Mouse (Mus musculus): Measurements from ENCODE around the gene Scnn1b. TPM values are rescaled to one million over a fixed set of nuclear protein-coding genes. Genes with fewer than 3 reads are reported as not detected.

The Scnn1b gene
- polyA plus RNA-seq, 1 experiment from 2014 or later = 0.30 TPM

GRCm38 (mm10) chr7:121946196-121946595, 81.4 kb downstream of the Scnn1b start:
- H3K27me3 ChIP-seq (replicated peaks) = no peaks in the 10 kb centered on the region
- H3K27ac ChIP-seq = no peak overlapping the region
- WGBS = 85% methylated on average over 5 of the region's 5 CpGs
- no peak overlapping the region for H3K4me2 ChIP-seq (replicated peaks)
- H3K9me3 ChIP-seq = no peaks in the 10 kb centered on the region
- no peak overlapping the region for H3K4me3 ChIP-seq (replicated peaks)
- ATAC-seq = no peak
- 0 out of 2 replicates have a peak, but pooled peaks cover 5% of the 10 kb centered on the region for H3K36me3 ChIP-seq
- no peaks in the 10 kb centered on the region for H3K4me1 ChIP-seq (replicated peaks)
- H3K9ac ChIP-seq = no peak overlapping the region

GRCm38 (mm10) chr7:121947513-121947912, 82.7 kb downstream of the Scnn1b start:
- Histone ChIP-seq H3K4me3 (replicated peaks) (no peak overlapping the region), H3K4me2 (replicated peaks) (no peak overlapping the region), H3K27me3 (replicated peaks) (no peaks in the 10 kb centered on the region), H3K9ac (no peak overlapping the region), H3K9me3 (no peaks in the 10 kb centered on the region), H3K27ac (no peak overlapping the region), H3K4me1 (replicated peaks) (no peaks in the 10 kb centered on the region), H3K36me3 (0 out of 2 replicates have a peak, but pooled peaks cover 6% of the 10 kb centered on the region)
- no peak for ATAC-seq
- 63% methylated on average over 4 of the region's 4 CpGs for WGBS

- H3K9me3 ChIP-seq = no peaks in the 10 kb centered on the region
- peak; percentile 23; the same call in 1 of the 2 replicates for ATAC-seq
- WGBS = 74% methylated on average over 11 of the region's 11 CpGs
Measured at GRCm38 (mm10) chr7:121954891-121955669, 90.2 kb downstream of the Scnn1b start.

GRCm38 (mm10) chr7:121955802-121956201, 91.0 kb downstream of the Scnn1b start:
- Histone ChIP-seq H3K36me3 (0 out of 2 replicates have a peak, but pooled peaks cover 2% of the 10 kb centered on the region), H3K9me3 (no peaks in the 10 kb centered on the region), H3K27ac (no peak overlapping the region), H3K9ac (no peak overlapping the region), H3K4me2 (replicated peaks) (peak overlapping the region; percentile 24; the same call in 1 of the 2 replicates), H3K4me1 (replicated peaks) (0 out of 2 replicates have a peak, but pooled peaks cover 2% of the 10 kb centered on the region), H3K27me3 (replicated peaks) (no peaks in the 10 kb centered on the region), H3K4me3 (replicated peaks) (no peak overlapping the region)
- peak; percentile 41; the same call in 1 of the 2 replicates for ATAC-seq
- 34% methylated on average over 12 of the region's 12 CpGs for WGBS

More at GRCm38 (mm10) chr7:121954891-121955669, 90.2 kb downstream of the Scnn1b start:
- Histone ChIP-seq H3K9ac (no peak overlapping the region), H3K4me1 (replicated peaks) (0 out of 2 replicates have a peak, but pooled peaks cover 2% of the 10 kb centered on the region), H3K27me3 (replicated peaks) (no peaks in the 10 kb centered on the region), H3K36me3 (0 out of 2 replicates have a peak, but pooled peaks cover 2% of the 10 kb centered on the region), H3K27ac (no peak overlapping the region), H3K4me2 (replicated peaks) (no peak overlapping the region), H3K4me3 (replicated peaks) (no peak overlapping the region)

- no peaks in the 10 kb centered on the region for H3K9me3 ChIP-seq
- no peak for ATAC-seq
- H3K27me3 ChIP-seq (replicated peaks) = no peaks in the 10 kb centered on the region
- no peak overlapping the region for H3K4me2 ChIP-seq (replicated peaks)
- H3K9ac ChIP-seq = no peak overlapping the region
- WGBS = 83% methylated on average over 7 of the region's 7 CpGs
- no peak overlapping the region for H3K27ac ChIP-seq
- H3K36me3 ChIP-seq = peaks cover 7% of the 10 kb centered on the region; the same call in 1 of the 2 replicates
- H3K4me1 ChIP-seq (replicated peaks) = no peaks in the 10 kb centered on the region
- H3K4me3 ChIP-seq (replicated peaks) = no peak overlapping the region
Measured at GRCm38 (mm10) chr7:121961913-121962570, 97.2 kb downstream of the Scnn1b start.

- no peaks in the 10 kb centered on the region for H3K9me3 ChIP-seq
- H3K9ac ChIP-seq = no peak overlapping the region
- H3K4me3 ChIP-seq (replicated peaks) = no peak overlapping the region
- no peak for ATAC-seq
- H3K4me1 ChIP-seq (replicated peaks) = no peaks in the 10 kb centered on the region
- H3K4me2 ChIP-seq (replicated peaks) = no peak overlapping the region
- WGBS = 71% methylated on average over 3 of the region's 3 CpGs
- H3K36me3 ChIP-seq = peaks cover 7% of the 10 kb centered on the region; the same call in 1 of the 2 replicates
- H3K27me3 ChIP-seq (replicated peaks) = no peaks in the 10 kb centered on the region
- H3K27ac ChIP-seq = no peak overlapping the region
Measured at GRCm38 (mm10) chr7:121962571-121962959, 97.7 kb downstream of the Scnn1b start.

- ATAC-seq = no peak
- no peaks in the 10 kb centered on the region for H3K9me3 ChIP-seq
- peaks cover 7% of the 10 kb centered on the region; the same call in 1 of the 2 replicates for H3K36me3 ChIP-seq
- no peaks in the 10 kb centered on the region for H3K27me3 ChIP-seq (replicated peaks)
- no peak overlapping the region for H3K27ac ChIP-seq
- H3K4me2 ChIP-seq (replicated peaks) = no peak overlapping the region
- WGBS = 66% methylated on average over 6 of the region's 6 CpGs
- no peak overlapping the region for H3K9ac ChIP-seq
- no peak overlapping the region for H3K4me3 ChIP-seq (replicated peaks)
- no peaks in the 10 kb centered on the region for H3K4me1 ChIP-seq (replicated peaks)
Measured at GRCm38 (mm10) chr7:121963883-121964398, 99.1 kb downstream of the Scnn1b start.

- H3K4me1 ChIP-seq (replicated peaks) = no peaks in the 10 kb centered on the region
- no peak overlapping the region for H3K9ac ChIP-seq
- H3K4me3 ChIP-seq (replicated peaks) = no peak overlapping the region
- no peaks in the 10 kb centered on the region for H3K27me3 ChIP-seq (replicated peaks)
- no peak overlapping the region for H3K27ac ChIP-seq
- whole genome bisulfite sequencing = 92% methylated on average over 7 of the region's 7 CpGs
- no peak overlapping the region for H3K4me2 ChIP-seq (replicated peaks)
- no peak for ATAC-seq
- H3K9me3 ChIP-seq = no peaks in the 10 kb centered on the region
- peaks cover 7% of the 10 kb centered on the region; the same call in 1 of the 2 replicates for H3K36me3 ChIP-seq
Measured at GRCm38 (mm10) chr7:121966169-121966568, 101.3 kb downstream of the Scnn1b start.

Other genes starting within 250 kb of the Scnn1b start
- 1.6 and 1.8 TPM in 2 replicates for gene Usp31, start 157.8 kb upstream of the Scnn1b start, polyA plus RNA-seq (2015; fragmentation: Nextera tagmentation; extraction: Ambion mirVana)
- gene Scnn1g, start 130.6 kb upstream of the Scnn1b start, polyA plus RNA-seq (2015; fragmentation: Nextera tagmentation; extraction: Ambion mirVana) = 0.19 and 0.24 TPM in 2 replicates
- gene Cog7, start 116.7 kb downstream of the Scnn1b start, polyA plus RNA-seq (2015; fragmentation: Nextera tagmentation; extraction: Ambion mirVana) = 18.0 and 21.8 TPM in 2 replicates
- gene Gga2, start 156.2 kb downstream of the Scnn1b start, polyA plus RNA-seq (2015; fragmentation: Nextera tagmentation; extraction: Ambion mirVana) = 121 and 123 TPM in 2 replicates
- 55.2 and 58.7 TPM in 2 replicates for gene Ubfd1, start 202.1 kb downstream of the Scnn1b start, polyA plus RNA-seq (2015; fragmentation: Nextera tagmentation; extraction: Ambion mirVana)
- 21.4 and 22.3 TPM in 2 replicates for gene Ears2, start 202.2 kb downstream of the Scnn1b start, polyA plus RNA-seq (2015; fragmentation: Nextera tagmentation; extraction: Ambion mirVana)
- gene Ndufab1, start 236.8 kb downstream of the Scnn1b start, polyA plus RNA-seq (2015; fragmentation: Nextera tagmentation; extraction: Ambion mirVana) = 907 and 931 TPM in 2 replicates